Mouse (Mus musculus) ES-E14 (cell line): ENCODE measurements around the gene Prtg. TPM values are rescaled to one million over a fixed set of nuclear protein-coding genes. Genes with fewer than 3 reads are reported as not detected.

ENCODE experiments used
- DNase-seq: peaks from one replicate; pipeline ENCODE4 v3.0.0-alpha.2; 2013; ENCODE audit warnings: low read depth, low spot score
- H3K27ac ChIP-seq: 2 replicates; pipeline ENCODE4 v1.5.1; 2012; ENCODE audit warnings: low read depth, mild to moderate bottlenecking, low read length, moderate library complexity, mixed read lengths; ENCODE audit not compliant: poor library complexity, insufficient read depth, severe bottlenecking
- H3K36me3 ChIP-seq: 2 replicates; pipeline ENCODE4 v1.6.1; 2012; ENCODE audit warnings: mild to moderate bottlenecking, low read length, moderate library complexity, mixed read lengths; ENCODE audit not compliant: control insufficient read depth, poor library complexity, insufficient read depth, severe bottlenecking
- H3K4me1 ChIP-seq, 2 experiments: fragments of 150-350 bp in 1 of 2; sonication (generic) in 1 of 2; 2 replicates each; pipeline ENCODE4 v1.6.1; 2012; ENCODE audit warnings: low read length in 2 of 2, mild to moderate bottlenecking in 1 of 2, mixed read lengths in 1 of 2; ENCODE audit not compliant: control insufficient read depth in 2 of 2, insufficient read depth in 2 of 2, poor library complexity in 1 of 2
- H3K4me3 ChIP-seq, 2 experiments: fragments of 150-350 bp in 1 of 2; sonication (generic) in 1 of 2; 2 replicates each; pipeline ENCODE4 v1.5.1; 2012; ENCODE audit warnings: low read length in 2 of 2, low read depth in 1 of 2, mild to moderate bottlenecking in 1 of 2, mixed read lengths in 1 of 2; ENCODE audit not compliant: insufficient read depth in 1 of 2, poor library complexity in 1 of 2, severe bottlenecking in 1 of 2
- H3K9ac ChIP-seq: 2 replicates; pipeline ENCODE4 v1.6.1; 2012; ENCODE audit warnings: low read depth, mild to moderate bottlenecking, low read length, mixed read lengths; ENCODE audit not compliant: poor library complexity, insufficient read depth, severe bottlenecking
- H3K9me3 ChIP-seq: fragments of 150-350 bp; sonication (generic); 2 replicates; pipeline ENCODE4 v1.6.1; 2012; ENCODE audit warnings: low read depth, mild to moderate bottlenecking, low read length; ENCODE audit not compliant: control insufficient read depth, insufficient read depth
- CHD2 ChIP-seq: IDR thresholded peaks from 2 replicates; pipeline ENCODE4 v1.6.1; 2014; ENCODE audit warnings: mild to moderate bottlenecking, low read depth, low read length, inconsistent platforms
- HCFC1 ChIP-seq: IDR thresholded peaks from 2 replicates; pipeline ENCODE4 v1.6.1; 2012; ENCODE audit warnings: low read length, inconsistent platforms, borderline replicate concordance; ENCODE audit not compliant: insufficient read depth
- MAFK ChIP-seq: IDR thresholded peaks from 2 replicates; pipeline ENCODE4 v1.6.1; 2014; ENCODE audit warnings: mild to moderate bottlenecking, low read depth, low read length, inconsistent platforms; ENCODE audit not compliant: insufficient read depth
- ZC3H11A ChIP-seq: IDR thresholded peaks from 2 replicates; pipeline ENCODE4 v1.6.1; 2012; ENCODE audit warnings: low read depth, mild to moderate bottlenecking, inconsistent platforms, low read length, borderline replicate concordance
- ZNF384 ChIP-seq: IDR thresholded peaks from 2 replicates; pipeline ENCODE4 v1.6.1; 2012; ENCODE audit warnings: low read depth, low read length, inconsistent platforms
- in situ Hi-C, 2 experiments: fragments of 600-800 bp; cut with MboI; formaldehyde crosslinking; loops; one replicate each; pipeline ENCODE4 v1.15.1; 2025; ENCODE audit warnings: low sequenced_read_pairs in 2 of 2, inconsistent platforms in 1 of 2; ENCODE audit not compliant: unreplicated experiment in 2 of 2
- total RNA-seq: library from RNA; depleted of rRNA; stranded (reverse); fragments of 300-350 nt; gene quantifications from 2 replicates; pipeline ENCODE4 v1.2.3, GENCODE M21; 2012

Gene Prtg
- total RNA-seq, 1 experiment = 28.8 TPM

GRCm38 (mm10) chr9:72851541-72851940 lies 44.9 kb downstream of the Prtg start:
- H3K36me3 ChIP-seq = peaks cover 4% of the 10 kb centered on the region
- TF ChIP-seq ZC3H11A (no peak), ZNF384 (no peak), HCFC1 (no peak), CHD2 (no peak), MAFK (no peak)
- H3K9ac ChIP-seq = no peak overlapping the region
- no peaks in the 10 kb centered on the region for H3K9me3 ChIP-seq
- H3K27ac ChIP-seq = no peak overlapping the region
- H3K4me1 ChIP-seq = no peaks in the 10 kb centered on the region; a peak in 1 of 4 replicates
- DNase-seq = no peak
- no peak overlapping the region for H3K4me3 ChIP-seq
- in situ Hi-C loops = no loop called here

- Histone ChIP-seq H3K4me1 (no peaks in the 10 kb centered on the region; a peak in 1 of 4 replicates), H3K27ac (no peak overlapping the region), H3K9me3 (no peaks in the 10 kb centered on the region), H3K4me3 (no peak overlapping the region), H3K9ac (no peak overlapping the region), H3K36me3 (peaks cover 4% of the 10 kb centered on the region)
- in situ Hi-C loops = no loop called here
- DNase-seq = no peak
- no peak for TF ChIP-seq ZC3H11A
- TF ChIP-seq HCFC1 = no peak
- peak; percentile 84 for TF ChIP-seq ZNF384
- no peak for TF ChIP-seq MAFK
- no peak for TF ChIP-seq CHD2
These were observed 45.3 kb downstream of the Prtg start for GRCm38 (mm10) chr9:72851979-72852378.

GRCm38 (mm10) chr9:72853681-72854190 lies 47.1 kb downstream of the Prtg start:
- no peaks in the 10 kb centered on the region for H3K9me3 ChIP-seq
- in situ Hi-C loops = no loop called here
- no peaks in the 10 kb centered on the region; a peak in 1 of 4 replicates for H3K4me1 ChIP-seq
- TF ChIP-seq MAFK = no peak
- TF ChIP-seq HCFC1 = no peak
- TF ChIP-seq ZC3H11A = no peak
- TF ChIP-seq ZNF384 = no peak
- no peak for TF ChIP-seq CHD2
- no peak overlapping the region for H3K9ac ChIP-seq
- H3K4me3 ChIP-seq = no peak overlapping the region
- H3K27ac ChIP-seq = no peak overlapping the region
- DNase-seq = no peak
- peaks cover 4% of the 10 kb centered on the region for H3K36me3 ChIP-seq

- DNase-seq = no peak
- in situ Hi-C loops = no loop called here
- peaks cover under 1% of the 10 kb centered on the region; the same call in 1 of the 2 replicates for H3K36me3 ChIP-seq
These were observed 50.0 kb downstream of the Prtg start for GRCm38 (mm10) chr9:72856721-72857120.

GRCm38 (mm10) chr9:72860764-72861163 lies 54.1 kb downstream of the Prtg start:
- no peaks in the 10 kb centered on the region for H3K36me3 ChIP-seq
- H3K4me1 ChIP-seq = no peaks in the 10 kb centered on the region; a peak in 1 of 4 replicates
- H3K27ac ChIP-seq = no peak overlapping the region
- TF ChIP-seq CHD2 (no peak), HCFC1 (no peak), ZC3H11A (no peak), MAFK (no peak), ZNF384 (no peak)
- no peak overlapping the region for H3K9ac ChIP-seq
- H3K4me3 ChIP-seq = no peak overlapping the region
- in situ Hi-C loops = no loop called here
- DNase-seq = no peak
- H3K9me3 ChIP-seq = no peaks in the 10 kb centered on the region

More at GRCm38 (mm10) chr9:72856721-72857120, 50.0 kb downstream of the Prtg start:
- Histone ChIP-seq H3K4me3 (peak overlapping the region; percentile 43 to 59), H3K4me1 (no peaks in the 10 kb centered on the region; a peak in 1 of 4 replicates), H3K9ac (peak overlapping the region; percentile 73), H3K9me3 (no peaks in the 10 kb centered on the region), H3K27ac (no peak overlapping the region)
- TF ChIP-seq ZNF384 (no peak), CHD2 (no peak), MAFK (no peak), ZC3H11A (no peak)
